Comparison of ENCODE assay signal across 23 mouse cellular contexts in the genomic region with DNA sequence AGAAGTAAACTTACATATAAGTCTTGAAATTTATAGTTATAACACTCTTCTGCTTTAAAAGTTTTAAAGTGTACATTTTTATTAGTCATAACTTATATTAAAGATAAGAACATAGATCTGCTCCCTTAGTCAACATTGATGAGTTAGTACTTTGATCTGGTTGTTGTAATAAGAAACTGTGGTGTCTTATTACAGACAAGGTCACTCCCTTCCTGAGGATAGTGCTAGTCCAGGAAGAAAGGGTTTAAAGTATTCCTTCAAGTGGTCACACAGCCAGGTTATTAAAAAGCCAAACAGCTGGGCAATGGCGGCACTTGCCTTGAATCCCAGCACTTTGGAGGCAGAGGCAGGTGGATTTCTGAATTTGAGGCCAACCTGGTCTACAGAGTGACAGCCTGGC. TPM values are rescaled to one million over a fixed set of nuclear protein-coding genes. Genes with fewer than 3 reads are reported as not detected.
DNase-seq lines count a peak whose midpoint lies in the region; ATAC-seq and TF ChIP-seq lines count a peak whose summit lies in the region.
"Had no signal": no experiment of that assay in that cellular context is flagged by ENCODE, and none has a peak within 500 bp of the region (broad histone marks: within the 10 kb centered on the region; RNA-seq: fewer than 3 reads in every experiment).

No protein-coding gene starts in this region.

- no peak overlapping the region for H3K9ac ChIP-seq in intestine, embryonic 15.5 days
- no peak overlapping the region for H3K9ac ChIP-seq in intestine, embryonic 16.5 days (ENCODE audit: low read depth, low read length)
- no peak overlapping the region for H3K9ac ChIP-seq in intestine, postnatal 0 days (ENCODE audit: low read depth, low read length)

- no peak overlapping the region for H3K27ac ChIP-seq in intestine, embryonic 15.5 days
- no peak overlapping the region for H3K27ac ChIP-seq in intestine, embryonic 16.5 days (ENCODE audit: low read length)
- H3K27ac ChIP-seq in intestine, postnatal 0 days (ENCODE audit: low read depth, low read length) = no peak overlapping the region
- H3K27ac ChIP-seq in midbrain, embryonic 10.5 days (replicated peaks) = no peak overlapping the region

- no peaks in the 10 kb centered on the region for H3K36me3 ChIP-seq in intestine, embryonic 15.5 days
- no peaks in the 10 kb centered on the region for H3K36me3 ChIP-seq in intestine, embryonic 16.5 days (ENCODE audit: control insufficient read depth, insufficient read depth, low read length)
- no peaks in the 10 kb centered on the region for H3K36me3 ChIP-seq in intestine, postnatal 0 days (ENCODE audit: control insufficient read depth, insufficient read depth)
- no peaks in the 10 kb centered on the region for H3K36me3 ChIP-seq in midbrain, embryonic 10.5 days
- H3K36me3 ChIP-seq: G1E had no signal

- ATAC-seq in intestine, embryonic 15.5 days = peak; percentile 76
- ATAC-seq in intestine, embryonic 16.5 days = peak; percentile 87
- peak; percentile 28; the same call in 1 of the 2 replicates for ATAC-seq in intestine, postnatal 0 days
- ATAC-seq: activated CD4-positive, CD25-positive, alpha-beta regulatory T cell, adult 4 months; CD4-positive, CD25-positive, alpha-beta regulatory T cell, adult 4 months; Patski had no signal

- no peak overlapping the region for H3K4me2 ChIP-seq in intestine, embryonic 15.5 days (replicated peaks)
- no peak overlapping the region for H3K4me2 ChIP-seq in intestine, embryonic 16.5 days (ENCODE audit: low read depth, low read length)
- H3K4me2 ChIP-seq in intestine, postnatal 0 days (replicated peaks; ENCODE audit: low read depth) = no peak overlapping the region

- no peaks in the 10 kb centered on the region for H3K27me3 ChIP-seq in intestine, embryonic 15.5 days (replicated peaks)
- H3K27me3 ChIP-seq in intestine, embryonic 16.5 days (replicated peaks; ENCODE audit: control insufficient read depth, insufficient read depth, low read length) = no peaks in the 10 kb centered on the region
- no peaks in the 10 kb centered on the region for H3K27me3 ChIP-seq in intestine, postnatal 0 days (replicated peaks; ENCODE audit: control insufficient read depth, insufficient read depth, low read length)
- no peaks in the 10 kb centered on the region for H3K27me3 ChIP-seq in midbrain, embryonic 10.5 days (ENCODE audit: low read depth, poor library complexity, severe bottlenecking)
- H3K27me3 ChIP-seq: CH12.LX had no signal

- no peak for TF ChIP-seq CTCF in intestine, postnatal 0 days (IDR thresholded peaks at IDR 0.05; ENCODE audit: low read depth)

- H3K4me3 ChIP-seq in intestine, embryonic 15.5 days (replicated peaks) = no peak overlapping the region
- H3K4me3 ChIP-seq in intestine, embryonic 16.5 days (ENCODE audit: low read length) = no peak overlapping the region
- no peak overlapping the region for H3K4me3 ChIP-seq in intestine, postnatal 0 days (ENCODE audit: low read depth, low read length)
- no peak overlapping the region for H3K4me3 ChIP-seq in midbrain, embryonic 10.5 days

- DNase-seq in kidney, adult 18-20 months = no peak
- DNase-seq in urinary bladder, adult 2 months (ENCODE audit: low spot score) = no peak
- DNase-seq in midbrain, embryonic 10.5 days (ENCODE audit: low spot score) = no peak
- DNase-seq: adrenal gland, adult 2 months; adrenal gland, adult 8-10 months; adrenal gland, postnatal 10 days; adrenal gland, postnatal 14 days; adrenal gland, postnatal 25 days; adrenal gland, postnatal 36 days; B cell, adult 2 months; cerebellum, adult 11 months; cerebellum, adult 11-12 months; cerebellum, adult 18-20 months had no signal

- no peaks in the 10 kb centered on the region for H3K9me3 ChIP-seq in intestine, embryonic 15.5 days
- H3K9me3 ChIP-seq in intestine, embryonic 16.5 days (ENCODE audit: control insufficient read depth, low read length) = no peaks in the 10 kb centered on the region
- no peaks in the 10 kb centered on the region for H3K9me3 ChIP-seq in intestine, postnatal 0 days (ENCODE audit: control insufficient read depth)
- H3K9me3 ChIP-seq in midbrain, embryonic 10.5 days (replicated peaks) = no peaks in the 10 kb centered on the region
- H3K9me3 ChIP-seq: G1E had no signal

- no peaks in the 10 kb centered on the region for H3K4me1 ChIP-seq in intestine, embryonic 15.5 days (replicated peaks)
- H3K4me1 ChIP-seq in intestine, embryonic 16.5 days (ENCODE audit: control insufficient read depth, insufficient read depth, low read length) = no peaks in the 10 kb centered on the region
- no peaks in the 10 kb centered on the region for H3K4me1 ChIP-seq in intestine, postnatal 0 days (replicated peaks; ENCODE audit: control insufficient read depth, insufficient read depth, low read length)
- H3K4me1 ChIP-seq in midbrain, embryonic 10.5 days = no peaks in the 10 kb centered on the region

- 70% methylated on average over 1 of the region's 1 CpGs for WGBS in intestine, embryonic 15.5 days
- WGBS in intestine, embryonic 16.5 days = 66% methylated on average over 1 of the region's 1 CpGs
- 61% methylated on average over 1 of the region's 1 CpGs for WGBS in intestine, postnatal 0 days
- 84% methylated on average over 1 of the region's 1 CpGs for WGBS in midbrain, embryonic 10.5 days

RNA-seq across cellular contexts. Expression of gene Rpe65, which starts 25.0 kb away (rescaled TPM):
- polyA plus RNA-seq in intestine, embryonic 15.5 days (2015; fragmentation: Nextera tagmentation; extraction: Ambion mirVana) = not detected in 2 replicates
- polyA plus RNA-seq in intestine, embryonic 16.5 days (2015; fragmentation: Nextera tagmentation; extraction: Ambion mirVana) = not detected in 2 replicates
- not detected in 2 replicates for polyA plus RNA-seq in intestine, postnatal 0 days (2015; fragmentation: Nextera tagmentation; extraction: Ambion mirVana)
- 0.12 and 0.15 TPM in 2 replicates for polyA plus RNA-seq in urinary bladder, adult 2 months (2012; rRNA removed)
- not detected in 2 replicates for polyA plus RNA-seq in midbrain, embryonic 10.5 days (2016; fragmentation: Nextera tagmentation; extraction: Ambion mirVana)
- polyA plus RNA-seq: activated CD4-positive, CD25-positive, alpha-beta regulatory T cell, adult 4 months; adrenal gland, adult 2 months; brain, embryonic 14.5 days; C2C12; CD4-positive, CD25-positive, alpha-beta regulatory T cell, adult 4 months; G1E; Patski had no signal

Comparison
In these comparisons a context has a peak if more than half of its experiments do, and no peak if none do; other contexts are left out.
1. ATAC-seq: peak in every context shown above with its lines; median percentile 87 in intestine, embryonic 16.5 days; 76 in intestine, embryonic 15.5 days; 28 in intestine, postnatal 0 days.